Mouse (Mus musculus) kidney, adult 2 months (tissue): Measurements from ENCODE around the gene A030005L19Rik.

Experiments used
- CTCF ChIP-seq: fragments of 200-500 bp; conservative IDR thresholded peaks from 2 replicates; pipeline ENCODE4 v1.5.1; 2011; ENCODE audit warnings: low read depth, mild to moderate bottlenecking, control low read depth, low read length, moderate library complexity, mixed read lengths; ENCODE audit not compliant: insufficient read depth, insufficient read length
- POLR2A ChIP-seq: fragments of 200-500 bp; IDR thresholded peaks from one replicate; pipeline ENCODE4 v1.6.1; 2011; ENCODE audit warnings: low read depth, low read length, control low read depth

DNA sequence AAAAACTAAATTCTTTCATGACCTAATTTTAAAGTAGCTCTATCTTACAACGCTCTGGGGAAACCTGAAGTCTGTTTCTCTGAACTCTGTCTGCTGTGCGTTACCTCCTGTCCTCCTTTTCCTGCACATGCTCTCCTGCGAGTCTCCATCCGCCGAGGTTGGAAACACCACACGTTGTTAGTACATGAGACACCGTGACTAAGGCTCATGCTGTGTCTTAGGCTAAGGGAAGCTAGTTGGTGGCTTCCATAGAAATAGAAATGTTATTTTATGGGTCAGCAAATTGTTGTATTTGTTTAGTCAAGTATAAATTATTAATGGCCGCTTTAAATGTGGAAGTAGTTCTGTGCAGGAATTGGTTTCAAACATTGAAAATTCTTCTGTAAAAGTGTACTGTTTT is 32.9 kb upstream of the A030005L19Rik start:
- no peak for TF ChIP-seq POLR2A
- no peak for TF ChIP-seq CTCF
